Mouse (Mus musculus) kidney, embryonic 16.5 days (tissue): ENCODE measurements at regions not wholly inside any gene's neighbourhood (a gene's known extent, or its start where the extent isn't known, plus 50 kb on each side); places are given as distances from the start of the nearest gene placed in this dataset.

ENCODE experiments used
- ATAC-seq: fragments of 200-750 bp; cut with Nextera tagmentation; 2 replicates; pipeline ENCODE4 v1.8.0; 2017; ENCODE audit warnings: moderate TSS enrichment; ENCODE audit not compliant: low FRiP score, low TSS enrichment
- H3K27ac ChIP-seq: fragments of 300-500 bp; sonication (generic); 2 replicates; pipeline ENCODE4 v1.5.1; 2014; ENCODE audit warnings: low read length
- H3K27me3 ChIP-seq: fragments of 300-500 bp; sonication (generic); 2 replicates; pipeline ENCODE4 v1.6.1; 2014; ENCODE audit warnings: low read length, control low read depth, mixed read lengths; ENCODE audit not compliant: insufficient read depth
- H3K36me3 ChIP-seq: fragments of 300-500 bp; sonication (generic); 2 replicates; pipeline ENCODE4 v1.6.1; 2014; ENCODE audit warnings: low read length, control low read depth, mixed read lengths; ENCODE audit not compliant: insufficient read depth
- H3K4me1 ChIP-seq: fragments of 300-500 bp; sonication (generic); 2 replicates; pipeline ENCODE4 v1.6.1; 2014; ENCODE audit warnings: low read length, control low read depth, mixed read lengths; ENCODE audit not compliant: insufficient read depth
- H3K4me2 ChIP-seq: fragments of 300-500 bp; sonication (generic); replicated peaks from 2 replicates; pipeline ENCODE4 v1.6.1; 2014; ENCODE audit warnings: low read depth, low read length
- H3K4me3 ChIP-seq: fragments of 300-500 bp; sonication (generic); 2 replicates; pipeline ENCODE4 v1.5.1; 2014; ENCODE audit warnings: mild to moderate bottlenecking, low read length
- H3K9ac ChIP-seq: fragments of 300-500 bp; sonication (generic); replicated peaks from 2 replicates; pipeline ENCODE4 v1.6.1; 2014; ENCODE audit warnings: low read length
- H3K9me3 ChIP-seq: fragments of 300-500 bp; sonication (generic); 2 replicates; pipeline ENCODE4 v1.6.1; 2016; ENCODE audit warnings: low read length, control low read depth
- WGBS: fragments of 180-500 bp; shearing (Covaris S2); extraction: QIAGEN DNeasy Blood & Tissue Kit; methylation state at CpG from one replicate; pipeline ENCODE4 v1.1.7; 2014; 5-methylcytosine and 5-hydroxymethylcytosine counted together

GRCm38 (mm10) chr8:26892380-26892779 is 84.7 kb upstream of the Zfp703 start:
- 74% methylated on average over 7 of the region's 7 CpGs for WGBS
- H3K4me2 ChIP-seq, result no peak overlapping the region
- no peak for ATAC-seq
- no peak overlapping the region for H3K27ac ChIP-seq
- H3K27me3 ChIP-seq, result peaks cover 4% of the 10 kb centered on the region; the same call in 1 of the 2 replicates
- H3K9ac ChIP-seq, result no peak overlapping the region
- H3K36me3 ChIP-seq, result no peaks in the 10 kb centered on the region
- no peak overlapping the region for H3K4me3 ChIP-seq
- H3K4me1 ChIP-seq, result peaks cover 2% of the 10 kb centered on the region
- H3K9me3 ChIP-seq, result no peaks in the 10 kb centered on the region

- no peak for ATAC-seq
- Histone ChIP-seq H3K9me3 (no peaks in the 10 kb centered on the region), H3K4me1 (no peaks in the 10 kb centered on the region), H3K4me2 (no peak overlapping the region), H3K36me3 (no peaks in the 10 kb centered on the region), H3K27ac (no peak overlapping the region), H3K27me3 (peaks cover 4% of the 10 kb centered on the region; the same call in 1 of the 2 replicates), H3K9ac (no peak overlapping the region), H3K4me3 (no peak overlapping the region)
- WGBS, result 82% methylated on average over 11 of the region's 11 CpGs
Measured at GRCm38 (mm10) chr8:26895867-26896266, 81.3 kb upstream of the Zfp703 start.

GRCm38 (mm10) chr8:26903289-26903688 is 73.8 kb upstream of the Zfp703 start:
- H3K27me3 ChIP-seq, result no peaks in the 10 kb centered on the region
- H3K27ac ChIP-seq, result no peak overlapping the region
- H3K9ac ChIP-seq, result no peak overlapping the region

GRCm38 (mm10) chr8:26906257-26906656 is 70.9 kb upstream of the Zfp703 start:
- no peak overlapping the region for H3K4me2 ChIP-seq
- 71% methylated on average over 4 of the region's 4 CpGs for WGBS

More at GRCm38 (mm10) chr8:26903289-26903688, 73.8 kb upstream of the Zfp703 start:
- Histone ChIP-seq H3K36me3 (no peaks in the 10 kb centered on the region), H3K9me3 (no peaks in the 10 kb centered on the region), H3K4me3 (no peak overlapping the region), H3K4me1 (no peaks in the 10 kb centered on the region), H3K4me2 (no peak overlapping the region)
- ATAC-seq, result no peak
- WGBS, result 55% methylated on average over 5 of the region's 5 CpGs

GRCm38 (mm10) chr8:26907347-26908170 is 69.6 kb upstream of the Zfp703 start:
- H3K4me3 ChIP-seq, result no peak overlapping the region
- H3K9ac ChIP-seq, result no peak overlapping the region
- no peak overlapping the region for H3K4me2 ChIP-seq
- 0 out of 2 replicates have a peak, but pooled peaks cover 2% of the 10 kb centered on the region for H3K4me1 ChIP-seq
- WGBS, result 65% methylated on average over 8 of the region's 8 CpGs
- ATAC-seq, result no peak
- no peaks in the 10 kb centered on the region for H3K27me3 ChIP-seq
- no peaks in the 10 kb centered on the region for H3K9me3 ChIP-seq
- H3K27ac ChIP-seq, result peak overlapping the region; percentile 11; the same call in 1 of the 2 replicates
- no peaks in the 10 kb centered on the region for H3K36me3 ChIP-seq

More at GRCm38 (mm10) chr8:26906257-26906656, 70.9 kb upstream of the Zfp703 start:
- Histone ChIP-seq H3K4me1 (0 out of 2 replicates have a peak, but pooled peaks cover 2% of the 10 kb centered on the region), H3K9ac (no peak overlapping the region), H3K4me3 (no peak overlapping the region), H3K9me3 (no peaks in the 10 kb centered on the region), H3K27me3 (no peaks in the 10 kb centered on the region), H3K27ac (no peak overlapping the region), H3K36me3 (no peaks in the 10 kb centered on the region)
- ATAC-seq, result 0 out of 2 replicates have a peak, but pooled peaks have one; percentile 27

- 58% methylated on average over 3 of the region's 3 CpGs for WGBS
Measured at GRCm38 (mm10) chr8:26910186-26910585, 66.9 kb upstream of the Zfp703 start.

GRCm38 (mm10) chr8:26913562-26914529 is 63.3 kb upstream of the Zfp703 start:
- 34% methylated on average over 18 of the region's 18 CpGs for WGBS
- Histone ChIP-seq H3K9me3 (no peaks in the 10 kb centered on the region), H3K36me3 (no peaks in the 10 kb centered on the region), H3K4me2 (no peak overlapping the region), H3K27ac (no peak overlapping the region), H3K4me3 (no peak overlapping the region), H3K27me3 (peaks cover 5% of the 10 kb centered on the region; the same call in 1 of the 2 replicates), H3K4me1 (peaks cover 2% of the 10 kb centered on the region; the same call in 1 of the 2 replicates), H3K9ac (no peak overlapping the region)
- peak; percentile 71; the same call in 1 of the 2 replicates for ATAC-seq

More at GRCm38 (mm10) chr8:26910186-26910585, 66.9 kb upstream of the Zfp703 start:
- ATAC-seq, result no peak
- Histone ChIP-seq H3K4me2 (no peak overlapping the region), H3K4me1 (peaks cover 2% of the 10 kb centered on the region; the same call in 1 of the 2 replicates), H3K36me3 (no peaks in the 10 kb centered on the region), H3K27me3 (peaks cover 2% of the 10 kb centered on the region; the same call in 1 of the 2 replicates), H3K4me3 (no peak overlapping the region), H3K9me3 (no peaks in the 10 kb centered on the region), H3K9ac (no peak overlapping the region), H3K27ac (no peak overlapping the region)

GRCm38 (mm10) chr8:26915731-26916130 is 61.4 kb upstream of the Zfp703 start:
- no peak overlapping the region for H3K9ac ChIP-seq
- no peak for ATAC-seq
- H3K9me3 ChIP-seq, result no peaks in the 10 kb centered on the region
- H3K4me2 ChIP-seq, result no peak overlapping the region
- no peaks in the 10 kb centered on the region; the same call in 1 of the 2 replicates for H3K4me1 ChIP-seq
- peaks cover 5% of the 10 kb centered on the region; the same call in 1 of the 2 replicates for H3K27me3 ChIP-seq
- WGBS, result 87% methylated on average over 8 of the region's 8 CpGs
- no peak overlapping the region for H3K4me3 ChIP-seq
- H3K27ac ChIP-seq, result no peak overlapping the region
- H3K36me3 ChIP-seq, result no peaks in the 10 kb centered on the region

GRCm38 (mm10) chr8:26921531-26922177 is 55.5 kb upstream of the Zfp703 start:
- no peak overlapping the region for H3K4me2 ChIP-seq
- H3K27me3 ChIP-seq, result no peaks in the 10 kb centered on the region
- 79% methylated on average over 5 of the region's 5 CpGs for WGBS
- H3K36me3 ChIP-seq, result no peaks in the 10 kb centered on the region
- H3K27ac ChIP-seq, result no peak overlapping the region
- H3K9ac ChIP-seq, result no peak overlapping the region
- no peak for ATAC-seq
- no peaks in the 10 kb centered on the region for H3K9me3 ChIP-seq
- H3K4me1 ChIP-seq, result no peaks in the 10 kb centered on the region
- H3K4me3 ChIP-seq, result no peak overlapping the region
